Mouse (Mus musculus): Measurements from ENCODE around the gene Ppfia3.

Ppfia3 gene

DNA sequence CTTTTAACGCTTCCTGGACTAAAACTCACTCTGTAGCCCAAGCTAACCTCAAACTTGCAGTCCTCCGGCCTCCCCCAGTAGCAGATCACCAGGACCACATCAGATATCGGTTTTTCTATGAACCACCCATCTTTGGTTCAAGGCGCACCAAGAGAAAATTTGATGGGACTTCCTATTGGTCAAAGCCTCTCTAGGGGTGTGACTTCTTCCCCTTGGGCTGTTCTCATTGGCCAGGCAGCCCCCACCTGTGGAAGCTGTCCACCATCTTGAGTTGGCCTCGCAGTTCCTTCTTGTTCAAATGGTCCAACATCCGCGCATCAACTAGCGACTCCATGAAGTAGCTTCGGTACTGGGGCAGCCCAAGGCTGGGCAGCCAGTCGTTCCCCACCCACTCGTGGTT is 24.7 kb downstream of the Ppfia3 start:
- DNase-seq, result no peak

GRCm38 (mm10) chr7:45341303-45341702 is 25.5 kb downstream of the Ppfia3 start:
- DNase-seq, result peak; percentile 75

DNA sequence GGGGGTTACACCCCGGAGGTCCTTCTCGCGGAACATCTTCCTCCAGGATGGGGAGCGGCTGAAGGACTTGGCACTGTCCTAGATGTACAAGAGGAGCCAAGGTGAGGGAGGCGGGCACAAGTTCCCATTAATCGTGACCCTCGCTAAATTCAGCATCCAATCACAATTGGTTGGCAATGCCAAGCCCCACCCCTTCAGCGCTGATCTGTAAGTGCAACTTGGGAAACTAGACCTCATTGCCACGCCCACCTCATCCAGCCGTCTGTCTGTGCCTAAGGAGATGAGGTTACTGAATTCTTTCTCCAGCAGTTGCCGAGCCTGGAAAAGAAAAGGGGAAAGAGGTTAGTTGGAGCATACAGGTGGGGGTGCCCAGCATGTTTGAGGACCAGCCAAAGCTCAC is 26.1 kb downstream of the Ppfia3 start:
- DNase-seq, result peak; percentile 46 to 48

- no peak for DNase-seq
Measured at GRCm38 (mm10) chr7:45340066-45340442, 26.8 kb downstream of the Ppfia3 start.

GRCm38 (mm10) chr7:45339410-45340065 is 27.3 kb downstream of the Ppfia3 start:
- DNase-seq, result peak; percentile 39 to 49

DNA sequence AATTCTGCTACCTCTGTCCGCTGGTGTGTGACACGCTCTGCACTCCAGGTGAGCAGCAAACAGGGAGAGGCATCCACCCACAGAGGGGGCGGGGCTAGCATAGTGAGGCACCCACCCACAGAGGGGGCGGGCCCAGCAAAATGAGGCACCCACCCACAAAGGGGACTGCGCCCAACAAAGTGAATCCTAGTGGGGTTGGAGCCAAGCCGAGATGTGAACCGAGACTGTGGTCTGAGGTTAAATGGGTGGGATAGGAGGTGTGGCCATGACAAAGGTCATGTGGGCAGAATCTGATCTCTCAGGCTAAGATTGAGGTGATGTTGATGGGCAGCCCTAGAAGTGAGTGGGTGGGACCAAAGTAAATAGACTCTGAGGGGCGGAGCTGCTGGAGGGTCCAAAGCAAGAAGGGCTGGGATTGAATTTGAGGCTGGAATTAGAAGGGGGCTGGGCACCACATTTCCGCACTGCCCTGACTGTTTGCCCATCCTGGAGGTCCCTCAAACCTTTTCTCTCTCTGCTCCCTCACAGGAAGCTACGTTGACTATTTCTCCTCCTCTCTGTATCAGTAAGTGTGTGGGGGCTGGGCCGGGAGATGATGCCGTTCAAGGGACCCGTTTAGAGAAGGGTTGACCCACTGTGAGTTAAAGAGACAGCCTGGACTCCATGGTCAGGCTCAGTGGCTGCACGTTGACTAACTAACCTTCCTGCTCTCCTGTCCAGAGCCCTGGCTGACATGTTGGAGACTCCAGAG is 28.5 kb downstream of the Ppfia3 start:
- peak; percentile 46 for DNase-seq

GRCm38 (mm10) chr7:45337469-45337868 is 29.4 kb downstream of the Ppfia3 start:
- DNase-seq, result no peak

GRCm38 (mm10) chr7:45336319-45336718 is 30.5 kb downstream of the Ppfia3 start:
- no peak for DNase-seq

GRCm38 (mm10) chr7:45335056-45335455 is 31.8 kb downstream of the Ppfia3 start, which contains the start of gene Hrc:
Gene Hrc, plus strand, starts transcription at chr7:45335290.
- no peak for DNase-seq

GRCm38 (mm10) chr7:45334605-45335004 is 32.2 kb downstream of the Ppfia3 start:
- DNase-seq, result no peak

DNA sequence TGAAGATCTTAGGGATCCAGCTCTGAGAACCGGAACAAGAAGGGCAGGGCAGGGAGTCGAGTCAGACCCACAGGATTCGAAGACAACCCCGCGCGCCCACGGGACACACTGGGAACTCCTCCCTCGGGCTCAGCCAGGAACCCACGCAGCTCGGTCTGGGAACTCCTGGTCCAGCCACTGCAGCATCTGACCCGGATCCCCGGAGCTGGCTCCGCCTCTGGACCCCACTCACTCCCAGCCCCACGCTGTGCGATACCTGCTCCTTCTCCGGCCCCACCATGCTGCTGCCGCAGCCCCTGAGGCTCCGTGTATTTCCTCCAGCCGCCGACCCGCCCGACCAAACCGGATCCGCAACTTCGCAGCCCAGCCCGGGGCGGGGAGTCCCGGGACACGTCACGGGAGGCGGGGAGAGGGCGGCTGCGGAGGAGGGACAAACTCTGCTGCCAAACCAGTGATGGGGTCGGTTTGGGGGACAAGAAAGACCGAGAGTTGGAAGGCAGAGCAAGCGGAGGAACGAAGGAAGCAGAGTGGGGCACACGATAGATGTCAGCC is 33.3 kb downstream of the Ppfia3 start, which contains the start of gene Trpm4:
Trpm4 (minus strand) TSS at position 350 of the 552 bp plus-strand sequence.
- peak; percentile 76 to 78 for DNase-seq

- peak; percentile 35 to 49 for DNase-seq
Measured at GRCm38 (mm10) chr7:45332685-45333425, 34.0 kb downstream of the Ppfia3 start.

DNA sequence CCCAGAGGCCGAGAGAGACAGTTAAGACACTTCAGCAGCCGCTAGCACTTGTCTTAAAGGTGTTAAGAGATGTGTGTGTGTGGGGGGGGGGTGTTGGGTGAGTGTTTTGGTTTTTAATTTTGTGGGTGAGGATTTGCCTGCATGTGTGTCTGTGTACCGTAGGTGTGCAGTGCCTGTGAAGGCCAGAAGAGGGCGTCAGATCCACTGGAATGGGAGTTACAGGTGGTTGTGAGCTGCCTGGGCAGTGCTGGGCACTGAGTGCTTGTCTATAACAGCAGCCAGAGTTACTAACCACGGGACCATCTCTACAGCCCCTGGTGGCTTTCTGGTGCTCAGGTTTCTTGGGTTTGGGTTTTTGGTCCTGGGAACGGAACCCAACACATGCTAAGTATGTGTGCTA is 35.3 kb downstream of the Ppfia3 start:
- DNase-seq, result no peak

- no peak for DNase-seq
Measured at GRCm38 (mm10) chr7:45328841-45329475, 37.9 kb downstream of the Ppfia3 start.

DNA sequence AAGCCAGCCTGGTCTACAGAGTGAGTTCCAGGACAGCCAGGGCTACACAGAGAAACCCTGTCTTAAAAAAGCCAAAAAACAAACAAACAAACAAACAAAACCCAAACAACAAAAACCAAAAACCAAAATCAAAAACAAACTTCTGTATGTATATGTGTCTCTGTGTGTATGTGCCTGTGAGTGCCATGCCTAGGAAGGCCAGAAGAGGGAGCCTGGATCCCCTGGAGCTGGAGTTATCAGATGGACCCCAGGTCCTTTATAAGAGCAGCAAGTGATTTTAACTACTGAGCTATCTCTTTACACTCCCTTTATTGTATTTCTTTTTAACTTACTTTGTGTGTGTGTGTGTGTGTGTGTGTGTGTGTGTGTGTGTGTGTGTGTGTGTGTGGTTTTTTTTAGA is 41.0 kb downstream of the Ppfia3 start:
- no peak for DNase-seq

DNA sequence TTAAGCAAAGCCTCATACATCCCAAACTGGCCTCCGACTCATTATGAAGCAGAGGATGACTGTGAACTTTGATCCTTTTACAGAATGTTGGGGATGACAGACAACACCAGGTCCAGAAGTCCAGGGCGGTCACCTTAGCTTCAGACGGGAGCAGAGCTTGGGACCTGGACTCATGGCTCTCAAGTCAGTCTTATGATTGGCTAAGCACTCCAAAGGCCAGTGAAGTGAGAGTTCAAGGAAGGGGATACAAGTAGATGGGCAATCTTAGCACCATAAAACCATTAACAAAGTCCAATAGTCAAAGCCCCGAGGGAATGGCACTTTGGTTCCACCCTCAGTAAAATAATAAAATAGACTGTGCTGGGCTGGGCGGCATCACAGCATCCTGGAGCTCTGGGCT is 43.8 kb downstream of the Ppfia3 start:
- DNase-seq, result no peak

- DNase-seq, result no peak
Measured at GRCm38 (mm10) chr7:45322245-45322644, 44.6 kb downstream of the Ppfia3 start.

GRCm38 (mm10) chr7:45316536-45316935 is 50.3 kb downstream of the Ppfia3 start:
- no peak for DNase-seq

DNA sequence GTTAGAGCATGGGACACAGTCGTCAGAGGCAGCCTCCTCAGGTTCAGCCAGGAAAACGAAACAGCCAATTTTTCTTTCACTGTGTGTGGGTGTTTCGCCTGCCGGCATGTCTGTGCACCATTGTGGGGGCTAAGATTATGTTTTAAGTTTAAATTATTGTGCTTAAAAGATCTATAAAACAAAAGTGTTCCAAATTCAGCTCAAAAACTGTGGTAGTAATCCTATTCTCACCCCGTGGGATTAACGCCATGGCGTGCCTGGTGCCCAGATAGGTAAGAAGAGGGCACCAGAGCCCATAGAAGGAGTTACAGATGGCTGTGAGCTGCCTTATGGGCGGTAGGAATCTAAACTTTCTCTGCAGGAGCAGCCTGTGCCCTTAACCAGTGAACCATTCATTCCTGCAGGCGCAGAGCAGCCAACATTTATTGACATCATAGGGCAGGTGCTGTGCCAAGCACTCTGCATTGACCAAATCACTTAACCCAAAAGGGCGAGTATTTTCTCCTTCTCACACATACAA is 51.6 kb downstream of the Ppfia3 start:
- DNase-seq, result peak; percentile 64 to 72

DNA sequence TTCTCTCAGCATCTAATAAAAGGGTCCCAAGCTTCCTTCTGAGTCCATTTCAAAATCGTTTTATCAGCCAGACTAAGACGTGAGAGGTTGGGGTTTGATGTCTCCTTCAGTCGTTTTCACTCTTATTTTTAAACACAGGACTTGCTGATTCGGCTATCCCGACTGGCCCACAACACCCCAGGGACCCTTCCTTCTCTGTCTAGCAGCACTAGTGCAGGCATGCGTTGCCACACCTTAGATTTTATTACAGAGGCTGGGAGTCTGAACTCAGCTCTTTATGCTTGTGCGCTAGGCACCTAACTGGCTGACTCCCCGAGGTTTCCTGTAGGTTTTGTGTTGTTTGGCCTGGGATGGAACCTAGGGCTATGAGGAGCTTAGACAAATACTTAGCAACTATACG is 53.3 kb downstream of the Ppfia3 start:
- no peak for DNase-seq

DNA sequence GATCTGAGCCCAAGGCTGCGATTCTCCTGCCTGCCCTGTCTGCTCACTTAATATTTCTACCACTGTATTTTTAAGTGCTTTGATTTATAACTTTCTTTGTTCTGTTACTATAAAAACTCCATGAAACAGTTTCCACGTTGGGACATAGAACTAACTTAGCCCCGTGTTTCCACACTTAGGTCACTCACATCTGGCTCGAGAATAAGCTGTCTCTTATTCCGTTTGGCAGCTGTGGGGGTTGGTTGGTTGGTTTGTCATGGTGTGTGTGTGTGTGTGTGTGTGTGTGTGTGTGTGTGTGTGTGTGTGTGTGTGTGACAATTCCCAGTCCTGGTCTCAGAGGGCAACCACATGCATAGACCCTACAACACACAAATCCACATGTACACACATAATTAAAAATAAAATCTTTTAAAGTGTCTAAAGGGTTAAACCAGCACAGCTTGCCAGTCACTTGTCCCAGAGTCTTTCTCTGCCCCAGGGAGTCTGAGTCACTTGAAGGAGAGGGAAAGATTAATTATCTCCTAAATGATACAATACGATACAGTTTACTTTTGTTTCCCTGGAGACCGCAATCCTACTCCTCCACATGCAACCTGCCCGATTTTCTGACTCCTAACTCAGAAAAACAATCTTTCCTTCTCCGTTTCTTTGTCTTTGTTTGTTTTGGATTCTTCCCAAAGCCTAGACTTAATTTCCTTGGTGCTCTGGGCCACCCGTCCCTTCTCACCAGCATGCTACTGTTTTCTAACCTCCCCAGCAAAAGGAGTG is 53.9 kb downstream of the Ppfia3 start:
- DNase-seq, result no peak

GRCm38 (mm10) chr7:45312023-45312422 is 54.8 kb downstream of the Ppfia3 start:
- no peak for DNase-seq
